Mouse (Mus musculus) embryo, embryonic 10 days (tissue): ENCODE results near the gene Lgals1.
A peak's percentile ranks its signal among the peaks of the same experiment; 100 is the strongest.

ENCODE experiments used
- DNase-seq: peaks from one replicate; pipeline ENCODE4 v3.0.0-alpha.2; 2015; ENCODE audit warnings: low spot score

Gene Lgals1

DNA sequence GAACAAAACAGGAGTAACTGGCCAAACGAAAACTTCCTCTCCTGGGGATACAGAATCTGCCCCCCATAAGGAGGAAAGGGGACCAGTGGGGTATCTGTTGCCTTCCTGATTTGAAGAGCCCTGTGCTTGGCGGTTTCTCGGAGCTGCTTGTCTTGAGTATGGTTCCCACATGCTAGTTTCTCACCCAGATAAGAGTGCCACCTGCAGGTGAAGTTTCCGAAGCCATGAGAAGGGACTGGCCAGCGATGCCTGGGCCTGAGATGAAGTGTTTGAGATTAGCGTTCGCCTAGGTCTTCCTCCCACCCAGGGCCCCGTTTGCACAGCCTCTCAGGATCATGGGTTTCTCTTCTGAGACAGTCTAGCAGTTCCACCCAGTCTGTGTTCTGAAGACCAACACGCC, 14.5 kb upstream of the Lgals1 start:
- DNase-seq: peak; percentile 69

GRCm38 (mm10) chr15:78913632-78914090, 12.9 kb upstream of the Lgals1 start, which contains the start of gene Pdxp:
Pdxp (plus strand) TSS chr15:78913919.
- DNase-seq: peak; percentile 98

- peak; percentile 54 for DNase-seq
These were observed 12.3 kb upstream of the Lgals1 start for GRCm38 (mm10) chr15:78914091-78914822.

DNA sequence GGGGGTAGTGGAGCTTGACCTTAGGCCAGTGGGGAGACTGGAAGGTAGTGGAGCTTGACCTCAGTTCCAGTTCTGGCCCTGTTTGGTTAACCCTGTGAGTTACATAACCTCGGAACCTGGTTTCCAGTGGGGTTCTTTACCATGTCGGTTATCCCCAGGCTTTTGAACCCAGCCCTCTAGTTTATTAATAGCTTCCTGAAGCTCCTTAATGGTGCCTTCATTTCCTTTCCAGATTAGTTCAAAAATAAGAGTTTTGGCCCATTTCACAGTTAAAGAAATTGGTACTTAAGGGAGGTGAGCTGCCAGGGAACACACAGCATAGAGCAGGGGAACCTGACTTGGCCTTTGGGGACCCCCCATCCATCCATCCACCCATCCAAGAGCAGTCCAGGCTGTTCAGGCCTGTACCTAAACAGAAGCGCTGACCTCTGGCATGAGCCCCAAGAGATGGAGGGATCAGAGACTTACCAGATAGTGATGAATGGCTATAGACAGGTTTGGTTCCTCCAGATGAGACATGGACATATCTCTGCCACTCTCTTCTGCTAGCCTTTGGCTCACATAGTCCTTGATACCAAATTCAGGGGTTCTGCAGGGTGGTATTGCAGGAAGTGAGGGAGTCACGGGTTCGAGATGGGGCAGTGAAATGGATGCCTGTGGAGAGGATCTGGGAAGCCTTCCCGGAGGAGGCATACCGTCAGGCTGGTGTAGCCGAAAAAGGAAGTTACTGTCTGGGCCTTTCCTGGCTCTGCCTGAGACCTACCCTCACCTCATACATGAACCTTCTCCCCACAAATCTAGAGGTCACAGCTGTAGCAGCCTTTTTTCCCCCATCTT, 11.5 kb upstream of the Lgals1 start:
- no peak for DNase-seq

- peak; percentile 93 for DNase-seq
These were observed 10.9 kb upstream of the Lgals1 start for GRCm38 (mm10) chr15:78915660-78916017.

- DNase-seq: no peak
These were observed 10.3 kb upstream of the Lgals1 start for GRCm38 (mm10) chr15:78916052-78916826.

GRCm38 (mm10) chr15:78918126-78918525, 8.4 kb upstream of the Lgals1 start:
- DNase-seq: no peak

DNA sequence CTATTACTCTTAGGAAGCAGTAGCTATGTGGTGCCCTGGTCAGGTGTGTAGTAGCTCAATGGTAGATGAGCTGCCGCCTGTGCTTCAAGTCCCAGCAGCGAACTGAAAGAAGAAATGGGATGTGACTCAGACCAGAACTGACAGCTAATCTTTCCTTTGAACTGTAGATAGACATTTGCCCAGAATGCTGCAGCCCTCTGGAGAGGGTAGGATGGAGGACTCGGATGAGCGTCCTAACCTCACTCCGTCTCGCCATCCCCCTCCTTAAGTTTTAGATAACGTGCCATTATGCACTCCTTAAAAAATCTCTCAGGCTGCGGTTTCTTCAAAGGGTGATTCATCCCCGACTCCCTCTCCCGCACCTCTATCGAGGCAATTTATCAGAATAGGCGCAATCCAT, 6.6 kb upstream of the Lgals1 start:
- DNase-seq: no peak

DNA sequence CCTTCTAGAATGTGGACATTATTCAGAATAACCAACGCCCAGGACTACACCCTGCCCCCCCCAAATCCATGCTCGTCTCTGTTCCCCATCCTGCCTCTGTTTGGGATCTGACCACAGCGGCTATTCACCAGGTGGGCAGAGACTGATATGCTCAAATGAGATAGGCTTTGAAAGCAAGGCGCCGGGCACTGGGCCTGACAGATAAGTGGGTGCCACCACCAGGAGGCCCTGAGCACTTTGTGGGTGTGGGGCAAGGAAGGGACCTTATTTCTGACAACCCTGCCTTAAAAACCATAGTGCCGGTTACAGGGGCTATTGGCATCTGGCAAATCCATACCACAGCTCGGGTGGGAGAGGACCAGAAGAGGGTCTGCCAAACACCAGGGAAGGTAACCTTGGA, 3.8 kb upstream of the Lgals1 start:
- DNase-seq: no peak

DNA sequence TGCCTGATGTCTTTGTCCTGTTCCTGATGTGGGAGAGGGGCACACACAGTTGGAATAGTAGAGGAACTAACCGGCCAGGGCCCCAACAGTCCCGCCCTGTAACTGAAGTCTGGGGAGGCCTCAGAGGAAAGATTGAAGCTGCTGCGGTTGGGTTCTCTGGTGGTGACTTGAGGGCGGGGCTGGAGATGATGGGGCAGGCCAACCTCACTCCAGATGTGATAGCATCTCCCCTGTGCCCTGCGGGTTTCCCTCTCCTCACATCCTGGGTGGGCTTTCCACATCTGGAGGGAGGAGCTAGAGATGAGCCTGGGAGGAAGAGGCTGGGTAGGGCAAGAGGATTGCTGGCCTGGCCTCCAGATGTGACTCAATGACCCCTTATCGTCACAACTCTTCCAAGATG, 2.9 kb upstream of the Lgals1 start:
- DNase-seq: no peak

DNA sequence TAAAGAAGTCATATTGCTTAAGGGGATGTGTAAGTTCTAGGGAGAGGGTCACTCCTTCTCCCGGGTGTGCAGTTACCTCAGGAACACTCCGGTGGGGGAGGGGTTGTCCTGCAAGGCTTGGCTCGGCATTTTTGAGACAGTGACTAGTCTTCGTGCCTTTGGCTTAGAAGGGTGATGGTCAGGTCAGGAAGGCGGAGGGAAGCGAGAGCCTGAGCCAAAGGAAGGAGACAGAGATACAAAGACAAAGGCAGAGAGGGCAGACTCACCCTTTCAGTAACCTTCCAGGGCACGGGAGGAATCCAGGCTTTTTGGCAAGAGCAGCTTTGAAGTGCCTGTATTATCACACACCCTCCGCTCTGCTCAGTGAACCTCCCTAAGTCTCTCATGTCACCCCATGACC, 1.4 kb upstream of the Lgals1 start:
- DNase-seq: peak; percentile 44

- peak; percentile 25 for DNase-seq
These were observed 679 bp downstream of the Lgals1 start for GRCm38 (mm10) chr15:78927021-78927787.

DNA sequence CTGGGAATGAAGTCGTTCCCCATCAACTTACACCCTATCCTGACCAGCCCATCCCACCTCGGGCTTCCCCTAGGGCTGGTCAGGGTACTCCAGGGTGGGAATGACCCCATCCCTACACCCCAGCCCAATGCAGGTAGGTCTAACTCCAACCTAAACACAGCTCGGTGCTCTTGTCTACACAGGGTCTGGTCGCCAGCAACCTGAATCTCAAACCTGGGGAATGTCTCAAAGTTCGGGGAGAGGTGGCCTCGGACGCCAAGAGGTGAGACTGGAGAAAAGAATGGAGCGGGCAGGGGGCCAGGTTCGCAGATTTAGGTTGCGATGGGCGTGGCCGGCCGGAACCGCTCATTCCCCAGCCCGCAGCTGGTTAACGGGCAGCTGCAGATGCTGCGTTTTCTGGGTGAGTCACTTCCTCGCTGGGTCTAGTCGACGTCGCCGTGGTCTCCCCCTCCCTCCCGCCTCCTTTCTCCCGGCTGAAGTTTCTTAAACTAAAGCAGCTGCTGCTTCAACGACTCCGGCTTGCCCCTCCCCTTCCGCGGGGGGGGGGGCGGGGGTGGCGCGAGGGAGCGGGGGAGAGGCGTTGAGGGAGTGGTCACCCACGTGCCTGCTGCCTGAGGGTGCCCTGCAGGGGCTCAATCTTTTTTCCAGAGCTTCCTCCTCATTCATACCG, 1.4 kb downstream of the Lgals1 start:
- DNase-seq: peak; percentile 81

- DNase-seq: no peak
These were observed 2.0 kb downstream of the Lgals1 start for GRCm38 (mm10) chr15:78928539-78928938.

- no peak for DNase-seq
These were observed 3.7 kb downstream of the Lgals1 start for GRCm38 (mm10) chr15:78930192-78930706.

DNA sequence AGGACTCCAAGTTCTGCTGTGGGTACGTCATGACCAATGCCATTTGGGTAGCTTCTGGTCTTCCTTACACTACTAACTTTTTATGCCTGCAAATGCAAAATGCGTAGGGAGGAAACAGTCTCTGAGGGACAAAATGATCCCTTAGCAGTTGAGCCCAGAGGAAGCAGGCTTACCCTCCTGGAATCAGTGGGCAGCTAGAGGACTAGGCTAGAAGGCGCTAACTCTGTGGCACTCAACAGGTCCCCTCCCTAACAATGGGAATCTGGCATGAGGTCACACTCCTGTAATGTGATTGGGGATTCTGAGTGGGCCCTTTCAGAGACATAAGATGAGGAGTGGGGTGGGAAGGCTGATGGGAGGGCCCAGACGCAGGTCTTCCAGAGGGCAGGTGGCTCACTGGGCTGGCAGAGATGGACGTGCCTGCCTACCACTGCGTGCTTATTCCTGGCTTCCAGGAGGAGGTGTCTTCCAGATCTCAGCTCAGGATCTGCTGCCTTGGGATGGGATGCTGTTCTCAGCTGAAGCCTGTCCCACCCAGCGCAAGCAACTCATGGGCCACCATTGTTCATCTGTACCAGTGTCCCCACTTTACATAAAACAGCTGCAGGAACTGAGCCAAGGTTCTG, 4.4 kb downstream of the Lgals1 start:
- no peak for DNase-seq

DNA sequence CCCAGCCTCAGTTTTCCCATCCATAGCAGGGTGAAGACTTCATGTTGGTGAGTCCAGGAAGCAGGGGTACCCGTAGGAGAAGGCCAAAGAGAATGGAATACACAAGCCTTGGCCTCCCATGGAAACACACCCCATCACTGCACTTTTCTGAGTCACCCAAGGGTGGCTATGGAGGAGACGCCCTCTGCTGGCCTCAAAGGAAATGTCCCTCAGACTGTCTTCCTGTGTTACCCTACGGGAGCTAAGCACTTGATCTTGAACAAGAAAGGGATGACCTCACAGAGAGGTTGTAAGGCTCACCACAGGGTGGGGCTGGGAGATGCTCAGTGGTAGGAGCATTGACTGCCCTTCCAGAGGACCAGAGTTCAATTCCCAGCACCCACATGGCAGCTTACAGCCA, 5.1 kb downstream of the Lgals1 start:
- peak; percentile 51 for DNase-seq

- DNase-seq: peak; percentile 91
These were observed 8.3 kb downstream of the Lgals1 start, which contains the start of gene Nol12 for GRCm38 (mm10) chr15:78934784-78935320. Nol12 (plus strand) TSS chr15:78934933.

DNA sequence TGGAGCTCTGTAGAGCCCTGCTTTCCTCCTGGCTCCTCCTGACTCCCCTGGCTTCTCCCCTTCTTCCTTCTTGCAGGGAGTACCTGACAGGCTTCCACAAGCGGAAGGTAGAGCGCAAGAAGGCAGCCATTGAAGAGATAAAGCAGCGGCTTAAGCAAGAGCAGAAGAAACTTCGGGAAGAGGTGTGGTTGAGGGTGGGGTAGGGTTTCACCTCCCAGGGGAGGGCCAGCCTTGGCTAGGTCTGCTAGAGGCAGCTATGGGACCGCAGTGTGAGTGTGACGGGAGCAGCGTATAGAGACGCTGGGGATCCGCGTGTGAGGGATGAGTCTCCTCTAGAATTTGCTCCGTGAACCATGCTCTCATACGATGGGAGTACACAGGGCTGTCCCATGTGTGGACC, 9.9 kb downstream of the Lgals1 start:
- DNase-seq: no peak

DNA sequence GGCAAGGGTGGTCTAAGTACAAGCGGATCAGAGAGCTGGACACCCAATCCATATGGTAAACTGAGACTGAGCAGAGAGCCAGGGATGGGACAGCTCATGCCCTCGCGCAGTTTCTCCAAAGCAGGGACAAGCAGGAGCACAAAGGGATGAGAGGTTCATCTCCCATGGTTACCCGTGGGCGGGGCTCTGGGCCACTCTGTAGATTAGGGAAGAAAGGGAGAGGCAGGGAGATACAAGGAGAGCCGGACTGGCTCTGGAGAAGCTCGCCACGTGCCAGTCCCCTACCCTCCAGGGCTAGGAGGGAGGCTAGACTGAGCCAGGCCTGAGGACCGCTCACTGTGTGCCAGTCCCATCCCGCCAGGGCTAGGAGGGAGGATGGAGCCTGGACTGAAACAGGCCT, 10.8 kb downstream of the Lgals1 start:
- no peak for DNase-seq
